Mouse (Mus musculus): ENCODE data around the gene Olfr1390.
"Not testable (repeated sequence)": the region's sequence is repeated elsewhere in the genome, so short reads cannot be mapped to it uniquely, and the experiment has no call there.

Gene Olfr1390

DNA sequence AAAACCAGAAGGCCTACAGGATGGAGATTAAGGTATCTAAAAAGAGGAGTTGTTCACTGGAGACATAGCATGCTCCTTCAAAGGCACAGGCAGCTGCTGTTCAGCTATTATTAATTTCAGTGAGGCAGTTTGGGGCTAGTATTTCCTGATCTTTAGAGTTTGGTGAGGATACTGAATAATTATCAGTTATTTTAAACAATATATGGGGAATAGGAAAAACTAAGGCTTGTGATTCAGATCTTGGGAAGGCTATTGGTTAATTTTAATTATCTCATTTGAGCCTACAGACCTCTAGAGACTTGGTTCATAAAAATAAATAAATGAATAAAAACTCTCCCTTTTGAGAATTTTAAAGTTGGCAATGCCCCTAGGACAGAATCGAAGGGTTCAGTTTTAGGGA, at the start of gene Olfr1390:
Gene Olfr1390, plus strand, starts transcription at position 301 of the 400 bp plus-strand sequence.
- no peak for DNase-seq (ENCODE audit: low spot score)

DNA sequence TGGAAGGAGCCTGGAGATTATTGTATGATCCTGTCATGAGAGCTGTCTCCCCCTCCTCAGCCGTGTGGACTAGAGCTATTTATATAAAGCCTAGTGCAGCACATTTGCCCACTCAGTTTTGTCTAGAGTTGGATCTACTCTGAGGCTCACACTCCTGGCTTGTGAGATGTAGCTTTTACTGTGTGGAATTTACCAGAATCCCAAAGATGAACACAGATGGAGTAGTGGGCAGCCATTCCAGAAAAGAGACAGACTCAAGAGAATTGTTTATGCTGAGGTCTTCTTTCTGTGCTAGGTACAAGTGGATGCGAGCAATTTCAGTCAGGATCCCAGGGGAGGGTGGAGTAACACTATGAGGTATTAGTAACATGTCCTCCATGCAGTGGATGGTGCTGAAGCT, 47.7 kb upstream of the Olfr1390 start:
- DNase-seq (ENCODE audit: low spot score): no peak

DNA sequence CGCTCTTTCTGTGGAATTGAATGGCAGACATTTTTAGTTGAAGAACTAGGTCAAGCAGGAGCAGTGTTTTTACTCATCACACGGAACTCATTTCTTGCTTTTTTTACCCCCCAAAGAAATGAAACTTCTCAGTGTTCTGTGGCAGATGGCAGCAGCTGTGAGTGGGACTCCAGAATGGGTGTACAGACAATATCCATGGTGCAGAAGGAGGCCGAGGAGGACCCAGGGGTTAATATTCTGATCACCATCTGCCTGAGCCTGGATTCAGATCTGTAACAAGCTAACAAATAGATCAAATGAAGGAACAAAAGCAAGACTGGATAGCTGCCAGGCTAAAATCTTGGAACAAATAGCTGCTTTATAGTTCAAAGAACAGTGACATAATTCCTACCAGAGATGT, 42.2 kb upstream of the Olfr1390 start:
- no peak for DNase-seq (ENCODE audit: low spot score)

DNA sequence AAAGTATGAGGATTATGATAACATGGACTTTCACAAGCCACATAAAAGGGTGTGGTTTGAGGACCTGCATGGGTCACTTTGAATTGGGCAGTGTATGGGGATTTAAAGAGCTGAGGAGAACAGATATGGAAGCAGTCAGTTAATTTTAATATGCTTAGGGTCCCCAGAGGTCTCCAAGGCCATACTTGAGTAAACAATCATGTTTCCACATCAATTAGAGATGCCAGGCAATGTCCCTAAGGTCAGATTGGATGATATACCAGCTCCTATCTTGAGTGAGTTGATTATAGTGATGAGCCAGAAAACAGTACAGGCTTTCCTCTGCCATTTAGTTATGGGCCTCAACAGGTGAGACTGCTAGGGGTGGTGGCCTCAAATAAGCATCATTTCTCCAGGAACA, 30.5 kb upstream of the Olfr1390 start, which contains the start of gene Olfr10:
Gene Olfr10, plus strand, starts transcription at position 301 of the 400 bp plus-strand sequence.
- no peak for DNase-seq (ENCODE audit: low spot score)

DNA sequence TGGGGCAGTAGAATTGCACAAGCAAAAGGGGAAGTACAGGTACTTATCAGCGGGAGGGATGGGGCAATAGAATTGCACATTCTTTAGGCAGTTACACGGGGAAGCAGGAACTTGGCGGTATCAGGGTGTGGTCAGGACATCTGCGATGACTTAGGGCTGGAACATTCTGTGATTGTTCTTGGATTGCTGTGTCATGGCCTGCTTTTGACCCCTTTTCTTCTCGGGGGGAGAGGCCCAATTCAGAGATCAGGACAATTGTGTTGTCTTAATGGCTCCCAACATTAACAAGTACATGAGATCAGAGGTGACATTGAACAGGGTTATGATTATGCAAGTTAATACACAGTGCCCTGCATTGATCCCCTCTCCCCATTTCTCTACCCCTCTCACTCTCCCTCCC, 26.4 kb upstream of the Olfr1390 start:
- DNase-seq (ENCODE audit: low spot score): not testable (repeated sequence)

DNA sequence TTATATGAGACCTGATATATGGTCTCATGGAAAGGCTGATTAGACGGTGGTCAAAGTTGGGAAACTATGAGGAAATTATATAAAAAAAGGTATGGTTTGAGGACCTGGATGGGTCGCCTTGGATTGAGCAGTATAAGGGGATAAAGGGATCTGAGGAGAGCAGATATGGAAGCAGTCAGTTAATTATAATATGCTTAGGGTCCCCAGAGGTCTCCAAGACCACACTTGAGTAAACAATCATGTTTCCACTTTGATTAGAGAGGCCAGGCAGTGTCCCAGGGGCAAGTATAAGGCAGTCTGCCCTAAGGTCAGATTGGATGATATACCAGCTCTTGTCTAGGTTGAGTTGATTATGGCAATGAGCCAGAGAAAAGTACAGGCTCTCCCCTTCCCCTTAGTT, 12.5 kb upstream of the Olfr1390 start, which contains the start of gene Olfr1391:
Gene Olfr1391, plus strand, starts transcription at position 301 of the 400 bp plus-strand sequence.
- no peak for DNase-seq (ENCODE audit: low spot score)

DNA sequence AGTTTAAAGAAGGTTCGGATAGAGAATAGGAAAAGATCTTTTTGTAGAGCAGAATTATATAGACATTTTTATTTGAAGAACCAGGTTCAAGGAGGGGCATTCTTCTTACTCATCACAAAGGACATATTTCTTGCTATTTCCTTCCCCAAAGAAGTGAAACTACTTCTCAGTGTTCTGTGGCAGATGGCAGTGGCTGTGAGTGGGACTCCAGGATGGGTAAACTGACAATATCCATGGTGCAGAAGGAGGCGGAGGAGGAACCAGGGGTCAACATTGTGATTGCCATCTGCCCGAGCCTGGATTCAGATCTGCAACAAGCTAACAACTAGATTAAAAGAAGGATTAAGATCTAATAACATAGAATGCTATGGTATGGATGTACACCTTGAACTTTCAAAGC, 8.3 kb upstream of the Olfr1390 start:
- no peak for DNase-seq (ENCODE audit: low spot score)

DNA sequence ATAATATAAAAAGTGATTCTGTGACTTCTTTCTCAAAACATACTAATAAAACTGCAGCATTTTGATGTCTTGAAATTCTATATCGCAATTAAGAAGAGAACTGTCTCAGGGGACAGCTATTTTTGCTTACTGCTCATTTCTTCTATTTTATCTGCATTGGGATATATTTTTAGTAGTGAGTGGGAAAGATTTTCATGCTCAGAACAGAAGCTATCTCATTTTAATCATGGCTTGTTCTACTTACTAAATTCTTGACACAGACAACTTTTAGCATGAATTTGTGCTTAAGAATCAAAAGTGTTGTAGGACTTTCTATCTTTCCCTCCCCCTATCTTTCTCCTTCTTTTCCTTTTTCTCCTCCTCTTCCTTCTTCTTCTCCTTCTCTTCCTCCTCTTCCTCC, 5.3 kb upstream of the Olfr1390 start:
- DNase-seq (ENCODE audit: low spot score): no peak

DNA sequence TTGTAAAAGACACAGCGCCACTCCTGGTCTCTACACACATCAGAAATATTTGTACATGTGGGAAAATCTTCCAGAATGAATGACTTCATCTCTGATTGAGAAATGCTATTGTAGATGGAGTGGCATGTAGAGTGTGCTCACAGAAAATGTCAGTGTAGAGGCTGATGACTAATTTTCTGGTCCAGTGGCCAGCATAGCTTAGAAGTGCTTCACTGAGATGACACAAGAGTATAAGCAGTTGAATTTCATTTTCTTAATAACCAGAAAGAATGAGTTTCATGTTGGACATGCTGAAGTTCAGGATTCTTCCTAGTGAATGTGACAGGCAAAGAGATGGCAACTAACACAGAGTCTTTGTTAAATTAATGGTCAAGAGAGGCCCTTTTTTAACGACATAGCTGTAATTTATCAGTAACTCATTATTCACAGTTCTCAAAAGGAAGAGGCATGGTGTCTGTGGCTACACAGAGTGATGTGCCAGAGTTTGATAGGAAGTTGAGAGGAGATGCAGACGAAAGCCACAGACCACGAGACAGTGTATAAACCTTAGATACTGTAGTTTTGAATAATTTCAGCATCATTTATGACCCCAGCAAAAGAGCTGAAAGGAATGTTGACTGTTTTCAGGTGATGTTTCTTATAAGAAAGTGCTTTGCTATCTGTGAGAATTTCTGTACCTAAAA, 2.3 kb downstream of the Olfr1390 start:
- DNase-seq (ENCODE audit: low spot score): no peak

DNA sequence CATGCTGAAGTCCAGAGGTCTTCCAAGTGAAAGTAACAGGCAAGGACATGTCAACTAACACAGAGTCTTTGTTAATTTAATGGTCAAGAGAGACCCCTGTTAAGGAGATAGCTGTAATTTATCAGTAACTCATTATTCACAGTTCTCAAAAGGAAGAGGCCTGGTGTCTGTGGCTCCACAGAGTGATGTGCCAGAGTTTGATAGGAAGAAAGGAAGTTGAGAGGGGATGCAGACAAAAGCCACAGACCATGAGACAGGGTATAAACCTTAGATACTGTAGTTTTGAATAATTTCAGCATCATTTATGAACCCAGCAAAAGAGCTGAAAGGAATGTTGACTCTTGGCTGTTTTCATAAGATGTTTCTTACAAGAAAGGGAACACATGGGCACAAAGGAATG, 48.1 kb downstream of the Olfr1390 start:
- DNase-seq (ENCODE audit: low spot score): no peak

DNA sequence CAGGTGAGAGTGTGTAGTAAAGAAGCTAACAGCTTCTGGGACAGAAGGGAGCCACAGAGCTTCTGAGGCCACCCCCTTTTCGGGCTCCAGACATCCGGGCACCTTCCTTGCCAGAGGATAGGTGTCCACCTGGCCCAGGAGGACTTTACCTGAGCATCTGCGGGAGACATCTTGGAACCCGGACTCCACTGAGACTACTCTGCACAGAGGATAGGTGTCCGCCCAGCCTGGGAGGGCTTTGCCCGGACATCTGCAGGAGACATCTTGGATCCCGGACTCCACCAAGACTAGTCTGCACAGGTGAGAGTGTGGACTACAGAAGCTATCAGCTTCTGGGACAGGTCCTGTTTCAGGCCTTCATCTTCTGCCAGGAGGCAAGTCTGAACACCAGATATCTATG, 51.1 kb downstream of the Olfr1390 start:
- not testable (repeated sequence) for DNase-seq (ENCODE audit: low spot score)

Data from urinary bladder, postnatal 14 days (tissue).